Mouse (Mus musculus) cerebellum, postnatal 4 days (tissue): ENCODE measurements around the gene Chrna10.
A peak's percentile ranks its signal among the peaks of the same experiment; 100 is the strongest.

Source experiments
- DNase-seq, 2 experiments: peaks; one replicate each; pipeline ENCODE4 v3.0.0; 2022; ENCODE audit warnings: low spot score in 2 of 2, mixed read lengths in 1 of 2

Gene Chrna10

DNA sequence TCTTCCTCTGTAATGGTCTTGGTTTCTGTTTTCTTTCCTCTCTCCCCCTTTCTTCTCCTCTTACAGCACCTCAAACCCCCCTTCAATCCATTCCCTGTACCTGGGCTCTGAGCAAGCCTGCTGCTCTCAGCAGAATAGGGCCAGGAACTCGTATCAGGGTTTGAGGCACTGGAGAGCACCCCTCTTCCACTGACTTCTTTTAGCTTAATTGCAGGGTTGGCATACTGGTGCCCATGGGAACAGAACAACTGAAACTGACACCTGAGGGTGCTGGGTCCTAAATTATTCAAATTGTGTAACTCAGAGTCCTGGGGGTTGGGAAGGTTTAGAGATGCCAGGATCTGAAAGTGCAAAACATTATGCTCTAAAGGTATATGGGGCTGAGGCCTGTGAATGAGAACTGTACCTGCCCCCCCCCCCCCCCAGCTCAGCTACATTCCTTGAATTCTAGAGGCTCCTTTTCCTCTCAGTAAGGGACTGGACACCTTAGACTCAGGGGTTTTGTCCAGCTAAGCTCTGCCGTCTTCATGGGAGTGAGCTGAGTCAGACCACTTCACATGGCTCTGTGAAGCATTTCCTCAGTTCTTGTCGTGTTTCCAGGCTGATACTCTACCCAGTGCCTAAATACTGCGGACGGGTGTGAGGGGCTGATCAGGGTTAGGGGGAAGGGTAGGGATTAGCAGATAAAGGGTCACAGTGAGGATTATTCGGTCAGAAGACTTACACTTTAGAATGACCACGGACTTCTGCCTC, at the start of gene Chrna10:
Gene Chrna10, minus strand, starts transcription at position 250 of the 753 bp plus-strand sequence.
- no peak for DNase-seq

DNA sequence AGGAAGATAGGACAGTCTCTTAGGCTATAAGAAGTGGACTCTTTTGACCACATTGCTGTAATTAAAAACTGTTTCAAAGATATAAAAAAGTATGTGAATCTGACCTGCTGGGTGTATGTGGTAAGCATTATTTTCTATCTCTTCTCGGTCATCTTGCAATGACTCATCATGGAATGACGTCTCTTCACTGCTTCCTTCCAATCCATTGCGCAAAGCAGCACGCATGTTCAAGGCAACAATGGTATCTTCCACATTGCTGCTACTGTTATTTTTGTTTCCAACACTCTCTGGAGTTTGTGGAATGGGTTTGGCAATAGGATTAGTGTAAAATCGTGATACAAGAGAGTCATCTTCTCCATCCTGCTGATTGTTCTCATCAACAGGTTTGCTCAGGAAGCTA, 37.1 kb upstream of the Chrna10 start:
- DNase-seq, result no peak

DNA sequence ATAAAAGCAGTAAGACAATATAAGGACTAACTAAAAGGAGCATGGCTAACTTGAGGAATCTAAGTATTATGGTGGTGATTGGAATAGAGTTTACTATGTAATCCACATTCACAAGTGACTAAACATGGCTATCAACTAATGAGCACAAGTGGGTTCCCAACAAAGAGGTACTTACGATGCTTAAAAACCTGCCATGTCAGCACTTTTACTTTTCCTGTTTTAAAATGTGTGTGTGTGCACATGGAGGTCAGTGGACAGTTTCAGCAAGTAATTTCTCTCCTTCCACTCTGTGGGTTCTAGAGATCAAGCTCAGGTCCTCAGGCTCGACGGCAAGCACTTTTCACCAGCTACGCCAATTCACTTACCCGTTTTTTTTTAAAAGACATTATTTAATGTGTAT, 21.3 kb upstream of the Chrna10 start:
- no peak for DNase-seq

DNA sequence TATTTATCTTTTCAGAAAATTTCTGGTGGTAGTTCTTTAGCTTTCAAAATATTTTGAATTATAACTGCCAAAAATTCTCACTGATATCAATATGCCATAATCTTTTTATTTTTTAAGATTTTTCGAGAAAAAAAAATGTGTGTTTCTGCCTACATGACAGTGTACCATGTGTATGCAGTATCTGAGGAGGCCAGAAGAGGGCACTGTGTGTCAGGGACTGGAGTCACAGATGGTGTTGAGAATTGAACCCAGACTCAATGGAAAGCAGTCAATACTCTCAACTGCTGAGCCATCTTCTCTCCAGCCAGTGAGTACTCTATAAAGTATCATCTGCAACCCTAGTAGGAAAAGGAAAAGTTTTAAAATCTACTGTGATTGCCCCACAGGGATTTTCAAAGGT, 20.8 kb upstream of the Chrna10 start:
- peak in 1 of 2 experiments; percentile 40 for DNase-seq

DNA sequence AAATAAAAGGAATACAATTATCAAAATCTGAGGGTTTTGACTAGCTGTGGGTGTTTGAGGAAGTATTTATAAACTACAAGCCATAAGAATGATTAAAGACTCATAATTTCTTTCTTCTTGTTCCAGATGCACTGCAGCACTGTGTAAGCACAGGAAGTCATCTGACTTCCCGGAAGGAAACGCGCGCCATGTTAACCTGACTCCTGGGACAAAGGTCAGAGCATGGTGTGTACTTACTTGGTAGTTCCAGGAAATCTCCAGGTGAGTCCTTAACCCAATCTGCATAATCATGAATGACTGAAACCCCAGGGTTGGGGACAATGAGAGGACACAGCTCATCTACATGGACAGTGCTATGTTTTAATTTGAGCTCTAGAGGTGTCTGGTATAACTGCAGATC, 15.8 kb upstream of the Chrna10 start:
- no peak for DNase-seq

DNA sequence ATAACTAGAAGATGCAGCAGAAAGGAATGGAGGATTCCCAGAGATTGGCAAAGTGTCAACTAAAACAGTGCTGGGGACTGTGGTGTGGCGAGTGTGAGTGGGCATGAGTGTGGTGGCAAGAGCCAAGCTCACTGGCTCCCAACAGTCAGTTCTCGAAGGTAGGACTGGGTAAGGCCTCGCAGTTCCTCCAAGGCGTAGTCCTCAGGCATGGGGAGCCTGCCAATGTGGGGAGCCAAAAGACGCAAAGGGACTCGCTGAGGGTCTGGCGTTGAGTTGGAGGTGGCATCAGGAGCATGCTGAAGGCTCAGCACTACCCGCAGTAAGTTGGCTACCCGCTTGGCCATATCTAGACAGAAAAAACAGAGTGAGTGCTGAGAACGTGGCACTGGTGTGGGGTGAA, 3.7 kb upstream of the Chrna10 start:
- DNase-seq, result no peak

DNA sequence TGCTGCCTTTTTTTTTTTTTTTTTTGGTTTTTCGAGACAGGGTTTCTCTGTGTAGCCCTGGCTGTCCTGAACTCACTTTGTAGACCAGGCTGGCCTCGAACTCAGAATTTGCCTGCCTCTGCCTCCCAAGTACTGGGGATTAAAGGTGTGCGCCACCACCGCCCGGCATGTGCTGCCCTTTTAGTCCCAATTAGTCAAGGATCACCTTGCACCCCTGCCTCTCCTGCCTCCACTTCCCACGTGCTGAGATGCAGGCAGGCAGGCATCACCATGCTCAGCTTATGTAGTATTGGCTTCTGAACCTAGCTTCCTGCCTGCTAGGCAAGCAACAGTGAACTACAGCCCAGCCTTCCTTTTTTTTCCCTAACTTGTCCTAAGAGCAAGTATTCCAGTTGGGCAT, 754 bp upstream of the Chrna10 start:
- DNase-seq, result no peak

DNA sequence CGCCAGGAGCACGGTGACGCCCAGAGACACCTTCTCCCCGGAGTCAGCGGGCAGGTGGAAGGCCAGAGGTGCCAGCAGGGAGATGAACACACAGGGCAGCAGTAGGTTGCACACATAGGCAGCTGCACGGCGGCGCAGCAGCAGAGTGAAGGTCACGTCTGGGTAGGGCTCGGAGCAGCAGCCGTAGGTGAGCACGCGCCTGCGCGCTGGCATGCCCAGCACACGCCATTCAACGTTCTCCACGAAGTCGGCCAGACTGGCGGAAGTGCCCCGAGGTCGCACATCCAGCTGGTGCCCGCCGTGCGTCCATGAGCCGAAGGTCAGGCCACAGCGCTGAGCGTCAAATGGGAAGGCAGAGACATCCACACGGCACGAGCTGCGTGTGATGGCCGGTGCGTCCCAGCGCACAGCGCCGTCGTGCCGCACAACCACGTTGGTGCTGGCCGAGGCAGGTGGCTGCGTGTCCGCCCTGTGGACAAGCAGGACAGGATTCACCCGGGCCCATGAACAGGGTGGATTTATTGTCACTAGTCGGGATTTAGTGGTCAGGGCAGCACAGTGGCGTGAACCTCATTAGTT, 3.4 kb downstream of the Chrna10 start:
- no peak for DNase-seq

DNA sequence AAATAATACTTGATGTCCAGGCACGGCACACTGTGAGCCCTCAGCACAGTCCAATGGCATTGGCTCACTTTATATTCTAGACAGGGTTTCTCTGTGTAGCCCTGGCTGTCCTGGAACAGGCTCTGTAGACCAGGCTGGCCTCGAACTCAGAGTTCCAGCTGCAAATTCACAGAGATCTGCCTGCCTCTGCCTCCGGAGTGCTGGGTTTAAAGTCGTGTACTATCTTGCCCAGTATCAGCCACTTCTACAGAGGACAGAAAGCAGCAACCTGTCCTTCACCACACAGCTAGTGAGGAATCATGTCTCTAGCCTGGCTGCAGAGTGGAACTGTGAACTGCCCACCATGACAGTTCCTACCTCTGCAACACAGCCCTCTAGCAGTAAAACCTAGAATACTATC, 6.9 kb downstream of the Chrna10 start:
- no peak for DNase-seq

DNA sequence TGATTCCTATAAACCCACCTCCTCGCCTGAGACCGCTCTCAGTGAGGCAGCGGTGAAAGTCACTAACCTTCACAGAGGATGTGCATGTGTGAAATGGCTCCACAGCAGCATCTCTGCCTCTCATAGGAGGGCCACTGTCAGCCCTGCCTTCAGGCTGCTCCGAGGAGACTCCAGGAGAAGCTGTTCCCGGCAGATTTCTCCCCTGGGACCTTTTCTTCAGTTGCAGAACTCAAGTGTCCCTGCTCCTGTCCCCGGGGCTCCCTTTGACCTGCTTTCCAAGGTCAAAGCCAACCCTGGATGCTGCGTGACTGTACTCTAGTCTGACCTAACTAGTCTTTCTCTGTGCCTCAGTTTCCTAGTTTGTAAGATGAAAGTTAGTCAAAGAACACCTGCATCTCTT, 7.5 kb downstream of the Chrna10 start, which contains the start of gene Art5:
Gene Art5, minus strand, starts transcription at position 319 of the 400 bp plus-strand sequence.
- DNase-seq, result no peak

DNA sequence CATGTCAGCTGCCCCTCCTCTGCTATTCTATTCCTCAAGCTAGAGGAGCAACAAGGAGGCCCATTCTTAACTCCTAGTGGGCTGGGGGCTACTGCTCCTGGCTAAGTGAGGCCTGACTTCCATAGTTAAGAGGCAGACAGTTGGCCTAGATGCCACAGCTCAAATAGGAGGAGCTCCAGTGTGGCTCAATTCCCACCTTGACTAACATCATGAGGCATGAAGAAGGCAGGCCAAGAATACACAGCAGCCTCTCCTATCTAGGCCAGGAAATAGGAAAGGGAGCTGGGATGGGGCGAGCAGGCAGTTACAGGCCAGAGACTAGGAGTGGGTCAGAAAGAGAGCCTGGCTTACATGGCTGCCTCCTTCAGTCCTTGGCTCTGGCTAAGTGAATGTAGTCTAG, 8.4 kb downstream of the Chrna10 start:
- no peak for DNase-seq

DNA sequence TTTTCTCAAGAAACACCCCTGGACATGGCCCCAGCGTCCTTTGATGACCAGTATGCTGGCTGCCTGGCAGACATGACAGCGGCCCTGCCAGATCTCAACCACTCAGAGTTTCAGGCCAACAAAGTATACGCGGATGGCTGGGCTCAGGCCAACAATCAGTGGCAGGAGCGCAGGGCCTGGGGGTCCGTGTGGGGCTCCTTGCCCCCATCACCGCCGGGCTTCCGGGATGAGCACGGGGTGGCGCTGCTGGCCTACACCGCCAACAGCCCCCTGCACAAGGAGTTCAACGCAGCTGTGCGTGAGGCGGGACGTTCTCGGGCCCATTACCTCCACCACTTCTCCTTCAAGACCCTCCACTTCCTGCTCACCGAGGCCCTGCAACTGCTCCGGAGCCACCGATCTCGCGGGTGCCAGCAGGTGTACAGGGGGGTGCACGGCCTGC, 9.9 kb downstream of the Chrna10 start:
- DNase-seq, result peak in 1 of 2 experiments; percentile 30

DNA sequence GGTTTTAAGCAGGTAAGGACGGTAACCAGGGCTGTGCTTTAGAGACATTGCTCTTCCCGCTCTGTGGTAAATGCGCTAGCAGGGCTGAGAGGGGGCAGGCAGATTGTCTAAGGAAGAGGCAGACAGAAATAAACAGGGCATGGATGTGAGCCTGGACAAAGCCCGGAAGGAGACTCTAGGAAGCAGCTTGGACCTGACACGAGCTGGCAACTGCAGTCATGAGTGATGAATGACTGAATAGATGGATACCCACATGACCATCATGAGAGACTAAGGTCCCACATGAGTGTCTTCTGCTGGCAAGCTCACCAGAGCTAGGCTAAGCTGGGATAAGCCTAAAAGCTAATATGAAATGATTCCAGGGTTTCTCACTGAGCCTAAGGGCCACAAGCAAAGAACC, 12.5 kb downstream of the Chrna10 start:
- no peak for DNase-seq

DNA sequence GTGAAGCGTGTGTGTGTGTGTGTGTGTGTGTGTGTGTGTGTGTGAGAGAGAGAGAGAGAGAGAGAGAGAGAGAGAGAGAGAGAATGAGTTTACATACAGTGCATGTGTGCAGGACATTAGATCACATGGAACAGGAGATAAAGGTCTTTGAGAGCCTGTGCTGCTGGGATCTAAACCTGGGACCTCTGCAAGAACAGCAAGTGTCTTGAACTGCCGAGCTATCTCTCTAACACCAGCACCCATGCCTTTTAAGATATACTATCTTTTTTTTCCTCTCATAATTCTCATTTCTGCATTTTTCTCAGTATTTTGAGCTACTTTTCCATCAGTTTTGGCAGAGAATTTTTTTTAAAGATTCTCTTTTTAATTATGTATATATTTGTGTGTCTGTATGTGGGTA, 13.1 kb downstream of the Chrna10 start:
- no peak for DNase-seq

DNA sequence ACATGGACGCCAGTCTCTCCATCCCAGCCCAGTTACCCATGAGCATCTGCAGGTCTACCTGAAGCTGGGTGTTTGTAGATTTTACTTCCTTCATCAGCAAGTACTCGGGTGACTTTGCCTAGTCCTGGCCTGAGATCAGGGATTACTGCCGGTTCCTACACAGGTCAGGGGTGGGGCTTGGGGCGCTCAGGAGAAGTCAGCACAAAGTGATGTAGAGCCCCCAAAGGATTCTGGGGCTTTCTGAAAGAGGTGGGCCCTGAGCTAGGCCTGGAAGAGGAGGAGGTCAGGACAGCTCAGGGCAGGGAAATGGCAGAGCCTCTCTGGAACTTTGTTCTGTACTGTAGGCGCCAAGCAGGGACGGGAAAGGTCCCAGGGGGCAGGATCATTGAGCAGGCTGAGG, 13.9 kb downstream of the Chrna10 start:
- no peak for DNase-seq

DNA sequence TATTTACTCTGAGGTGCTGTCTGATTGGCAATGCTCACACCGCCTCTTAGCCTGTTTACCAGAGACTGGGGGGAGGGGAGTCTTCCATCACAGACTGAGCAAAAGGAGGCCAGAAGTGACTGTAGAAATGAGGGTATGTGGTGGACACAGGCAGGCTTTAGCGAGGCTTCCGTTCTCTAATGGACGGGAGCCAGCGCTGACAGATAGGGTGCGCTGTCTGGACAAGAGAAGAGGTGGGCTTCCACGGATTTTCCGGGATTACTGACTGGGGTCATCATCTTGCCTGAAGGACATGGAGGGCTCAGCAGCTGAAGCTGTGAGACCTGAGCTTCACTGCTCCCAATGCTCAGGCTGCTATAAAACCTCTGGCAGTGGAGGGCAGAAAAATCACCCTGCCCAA, 14.4 kb downstream of the Chrna10 start:
- no peak for DNase-seq

DNA sequence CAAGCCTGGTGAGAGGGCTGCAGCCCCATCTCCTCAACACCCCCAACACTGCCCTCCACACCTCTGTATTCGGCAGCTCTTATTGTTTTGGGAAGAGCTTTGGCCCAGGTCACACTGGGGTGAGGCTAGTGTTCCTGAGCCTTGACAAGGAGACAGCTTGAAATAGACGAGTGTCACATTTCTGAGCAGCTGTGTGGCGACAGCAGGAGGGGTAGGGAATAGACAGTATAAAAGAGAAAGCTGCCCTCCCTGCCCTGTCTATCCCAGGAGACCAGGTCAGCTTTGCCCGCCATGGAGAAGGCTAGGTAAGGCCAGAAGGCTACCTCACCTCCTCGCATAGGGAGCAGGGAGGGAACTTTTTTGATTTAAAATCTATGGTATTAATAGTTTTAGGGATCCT, 15.1 kb downstream of the Chrna10 start, which contains the start of gene Art1:
Gene Art1, plus strand, starts transcription at position 257 of the 400 bp plus-strand sequence.
- no peak for DNase-seq

DNA sequence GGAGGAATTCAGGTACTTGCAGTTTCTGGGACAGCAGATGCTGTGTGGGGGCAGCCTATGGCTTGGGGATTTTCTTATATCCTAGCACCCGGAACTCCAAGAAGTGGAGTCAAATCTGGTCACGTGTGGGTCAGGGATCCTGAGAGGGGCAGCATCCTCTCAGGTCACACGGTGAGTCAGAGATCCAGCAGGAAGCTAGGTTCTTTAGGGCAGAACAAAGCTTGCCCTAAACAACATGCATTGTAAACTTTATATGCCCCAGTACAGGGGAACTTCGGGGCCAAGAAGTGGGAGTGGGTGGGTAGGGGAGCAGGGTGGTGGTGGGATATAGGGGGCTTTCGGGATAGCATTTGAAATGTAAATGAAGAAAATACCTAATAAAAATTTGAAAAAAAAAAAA, 15.8 kb downstream of the Chrna10 start:
- DNase-seq, result no peak

DNA sequence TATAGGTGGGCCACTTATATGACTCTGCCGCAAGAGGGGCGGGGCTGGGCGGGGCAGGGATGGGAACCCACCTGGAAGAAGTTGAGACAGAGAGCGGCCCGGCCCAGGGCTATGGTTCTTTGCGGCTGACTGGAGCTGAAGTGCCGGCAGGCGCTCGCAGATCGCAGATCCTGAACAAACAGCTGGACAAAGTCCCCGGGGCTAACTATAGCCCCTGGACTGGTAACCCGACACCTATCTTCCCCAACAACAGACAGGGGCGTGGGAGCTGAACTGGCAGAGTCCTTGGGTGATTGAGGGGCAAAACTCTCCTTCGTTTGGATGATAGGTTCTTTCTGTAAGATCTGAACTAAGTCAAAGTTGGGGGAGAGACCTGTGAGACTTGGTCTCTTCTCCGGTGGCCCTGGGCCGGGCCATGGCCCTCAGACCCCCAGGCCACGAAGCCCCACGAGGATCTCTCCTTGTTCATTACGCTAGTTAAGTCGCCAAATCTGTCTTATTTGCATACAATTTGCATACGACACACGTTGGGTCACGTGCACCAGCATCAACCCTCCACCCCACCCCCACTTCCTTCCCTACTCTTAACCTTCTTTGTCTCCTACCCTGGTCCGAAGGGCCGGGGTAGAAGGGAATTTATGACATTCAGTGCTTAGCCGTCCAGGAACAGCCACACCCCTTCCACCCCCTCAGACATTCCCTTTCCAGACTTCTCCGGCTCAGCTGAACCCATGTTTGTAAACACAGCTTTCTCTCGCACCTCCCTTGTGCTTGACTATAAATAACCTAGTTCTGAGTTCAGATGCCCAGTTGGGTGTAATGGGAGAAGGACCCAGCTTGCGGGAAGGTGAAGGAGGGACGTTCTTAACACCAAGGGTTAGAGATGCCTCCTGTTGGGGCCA, 16.6 kb downstream of the Chrna10 start:
- DNase-seq, result no peak

DNA sequence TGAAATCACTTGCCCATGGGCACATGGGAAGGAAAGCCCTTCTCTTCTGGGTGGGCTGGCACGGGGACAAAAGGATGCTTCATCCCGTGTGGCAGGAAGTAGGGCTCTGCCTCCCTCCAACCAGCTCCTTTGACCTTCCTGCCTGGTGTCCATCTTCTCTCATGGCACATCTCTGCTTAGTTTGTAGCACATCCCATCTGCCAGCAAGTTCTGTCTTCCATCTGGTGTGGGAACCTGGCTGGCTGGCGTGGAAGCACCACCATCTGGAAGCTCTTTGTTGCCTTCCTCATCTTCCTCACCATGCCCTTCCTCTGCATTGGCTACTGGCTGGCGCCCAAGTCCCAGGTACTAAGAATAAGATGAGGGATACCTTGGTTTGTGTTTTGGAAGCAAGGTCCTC, 29.3 kb downstream of the Chrna10 start:
- DNase-seq, result no peak

DNA sequence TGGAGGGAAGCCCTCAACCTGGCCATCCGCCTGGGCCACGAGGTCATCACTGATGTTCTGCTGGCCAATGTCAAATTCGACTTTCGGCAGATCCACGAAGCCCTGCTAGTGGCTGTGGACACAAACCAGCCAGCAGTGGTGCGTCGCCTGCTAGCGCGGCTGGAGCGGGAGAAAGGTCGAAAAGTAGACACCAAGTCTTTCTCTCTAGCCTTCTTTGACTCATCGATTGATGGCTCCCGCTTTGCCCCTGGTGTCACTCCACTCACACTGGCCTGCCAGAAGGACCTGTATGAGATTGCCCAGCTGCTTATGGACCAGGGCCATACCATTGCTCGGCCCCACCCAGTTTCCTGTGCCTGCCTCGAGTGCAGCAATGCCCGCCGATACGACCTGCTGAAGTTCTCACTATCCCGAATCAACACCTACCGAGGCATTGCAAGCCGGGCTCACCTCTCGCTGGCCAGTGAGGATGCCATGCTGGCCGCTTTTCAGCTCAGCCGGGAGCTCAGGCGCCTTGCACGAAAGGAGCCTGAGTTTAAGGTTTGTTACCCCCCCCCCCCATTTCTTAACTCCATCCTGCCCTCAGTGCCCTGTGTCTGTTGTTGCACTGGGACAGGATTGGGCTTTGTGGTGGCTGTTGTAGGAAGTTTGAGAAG, 32.5 kb downstream of the Chrna10 start:
- DNase-seq, result no peak

DNA sequence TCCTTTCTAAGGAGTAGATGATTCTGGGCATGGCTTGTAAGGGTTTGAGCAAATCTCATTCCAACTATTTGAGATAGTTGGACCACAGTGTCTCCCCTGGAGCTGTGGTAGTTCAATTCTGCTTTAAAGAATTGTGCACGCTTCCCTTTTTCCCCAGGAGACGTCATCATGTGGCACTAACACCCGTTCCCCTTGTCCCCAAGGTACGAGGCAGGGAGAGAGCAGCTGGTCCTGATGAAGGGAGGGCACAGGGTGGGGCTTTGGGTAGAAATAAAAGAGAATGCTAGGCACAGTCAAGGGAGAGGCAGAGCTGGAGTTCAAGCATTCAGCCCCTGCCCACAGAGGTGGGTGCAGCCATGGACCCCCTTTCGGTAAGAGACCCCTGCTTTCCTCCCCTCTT, 33.8 kb downstream of the Chrna10 start, which contains the start of gene Trpc2:
Gene Trpc2, plus strand, starts transcription at position 301 of the 400 bp plus-strand sequence.
- DNase-seq, result no peak
